In genomic region chr4:47503045-47503444, GRCm38 (mm10) we compare ENCODE assay signal across 10 mouse cellular contexts. TPM values are rescaled to one million over a fixed set of nuclear protein-coding genes. Genes with fewer than 3 reads are reported as not detected.
DNase-seq lines count a peak whose midpoint lies in the region; ATAC-seq and TF ChIP-seq lines count a peak whose summit lies in the region.
"Had no signal": no experiment of that assay in that cellular context is flagged by ENCODE, and none has a peak within 500 bp of the region (broad histone marks: within the 10 kb centered on the region; RNA-seq: fewer than 3 reads in every experiment).

No protein-coding gene starts in this region.

- no peak for TF ChIP-seq CTCF in midbrain, postnatal 0 days (IDR thresholded peaks at IDR 0.05)

- H3K4me1 ChIP-seq in heart, embryonic 11.5 days (ENCODE audit: control insufficient read depth, insufficient read depth, low read length): 0 out of 2 replicates have a peak, but pooled peaks cover 4% of the 10 kb centered on the region
- no peaks in the 10 kb centered on the region for H3K4me1 ChIP-seq in hindbrain, embryonic 14.5 days (replicated peaks; ENCODE audit: control insufficient read depth, insufficient read depth, low read length)
- 0 out of 2 replicates have a peak, but pooled peaks cover 1% of the 10 kb centered on the region for H3K4me1 ChIP-seq in hindbrain, embryonic 13.5 days (replicated peaks)
- peaks cover 3% of the 10 kb centered on the region; the same call in 1 of the 2 replicates for H3K4me1 ChIP-seq in neural tube, embryonic 15.5 days
- no peaks in the 10 kb centered on the region for H3K4me1 ChIP-seq in midbrain, postnatal 0 days (ENCODE audit: insufficient read depth, low read length)
- H3K4me1 ChIP-seq: forebrain, embryonic 13.5 days had no signal

- H3K36me3 ChIP-seq in heart, embryonic 11.5 days (ENCODE audit: control insufficient read depth, insufficient read depth, low read length): no peaks in the 10 kb centered on the region
- no peaks in the 10 kb centered on the region for H3K36me3 ChIP-seq in hindbrain, embryonic 14.5 days (replicated peaks; ENCODE audit: control insufficient read depth, insufficient read depth)
- H3K36me3 ChIP-seq in hindbrain, embryonic 13.5 days: no peaks in the 10 kb centered on the region
- no peaks in the 10 kb centered on the region for H3K36me3 ChIP-seq in neural tube, embryonic 15.5 days
- no peaks in the 10 kb centered on the region for H3K36me3 ChIP-seq in midbrain, postnatal 0 days (ENCODE audit: insufficient read depth, low read length)
- H3K36me3 ChIP-seq: kidney, embryonic 15.5 days had no signal

- no peak for ATAC-seq in heart, embryonic 11.5 days (replicated peaks; ENCODE audit: insufficient number of reproducible peaks, low FRiP score, low TSS enrichment)
- ATAC-seq in hindbrain, embryonic 14.5 days (ENCODE audit: low FRiP score): no peak
- ATAC-seq in hindbrain, embryonic 13.5 days (ENCODE audit: low FRiP score): no peak
- no peak for ATAC-seq in neural tube, embryonic 15.5 days (ENCODE audit: low FRiP score)
- no peak for ATAC-seq in midbrain, postnatal 0 days (ENCODE audit: low FRiP score)

- H3K9ac ChIP-seq in heart, embryonic 11.5 days (ENCODE audit: low read depth, low read length): no peak overlapping the region
- H3K9ac ChIP-seq in hindbrain, embryonic 14.5 days: no peak overlapping the region
- no peak overlapping the region for H3K9ac ChIP-seq in hindbrain, embryonic 13.5 days
- no peak overlapping the region for H3K9ac ChIP-seq in neural tube, embryonic 15.5 days (replicated peaks)
- no peak overlapping the region for H3K9ac ChIP-seq in midbrain, postnatal 0 days (replicated peaks; ENCODE audit: low read length, poor library complexity, severe bottlenecking)
- H3K9ac ChIP-seq: forebrain, embryonic 13.5 days; kidney, embryonic 15.5 days had no signal

- 74% methylated on average over 6 of the region's 6 CpGs for WGBS in heart, embryonic 11.5 days (ENCODE audit: insufficient replicate concordance)
- 86% methylated on average over 6 of the region's 6 CpGs for WGBS in hindbrain, embryonic 14.5 days
- WGBS in hindbrain, embryonic 13.5 days: 79% methylated on average over 6 of the region's 6 CpGs
- 83% methylated on average over 6 of the region's 6 CpGs for WGBS in neural tube, embryonic 15.5 days
- 77% methylated on average over 6 of the region's 6 CpGs for WGBS in midbrain, postnatal 0 days

- no peaks in the 10 kb centered on the region for H3K9me3 ChIP-seq in heart, embryonic 11.5 days (replicated peaks; ENCODE audit: control insufficient read depth, low read length)
- H3K9me3 ChIP-seq in hindbrain, embryonic 14.5 days (ENCODE audit: control insufficient read depth, low read length): no peaks in the 10 kb centered on the region
- H3K9me3 ChIP-seq in hindbrain, embryonic 13.5 days: no peaks in the 10 kb centered on the region
- no peaks in the 10 kb centered on the region for H3K9me3 ChIP-seq in neural tube, embryonic 15.5 days (replicated peaks)
- H3K9me3 ChIP-seq in midbrain, postnatal 0 days (ENCODE audit: low read length): no peaks in the 10 kb centered on the region
- H3K9me3 ChIP-seq: forebrain, embryonic 13.5 days; kidney, embryonic 15.5 days had no signal

- H3K4me3 ChIP-seq in heart, embryonic 11.5 days (ENCODE audit: low read depth, low read length): no peak overlapping the region
- no peak overlapping the region for H3K4me3 ChIP-seq in hindbrain, embryonic 14.5 days (replicated peaks; ENCODE audit: low read length)
- no peak overlapping the region for H3K4me3 ChIP-seq in hindbrain, embryonic 13.5 days
- no peak overlapping the region for H3K4me3 ChIP-seq in neural tube, embryonic 15.5 days (replicated peaks)
- no peak overlapping the region for H3K4me3 ChIP-seq in midbrain, postnatal 0 days (ENCODE audit: low read depth, low read length)
- H3K4me3 ChIP-seq: forebrain, embryonic 13.5 days; kidney, embryonic 15.5 days had no signal

- H3K27ac ChIP-seq in heart, embryonic 11.5 days (ENCODE audit: low read depth, low read length): no peak overlapping the region
- no peak overlapping the region for H3K27ac ChIP-seq in hindbrain, embryonic 14.5 days
- no peak overlapping the region for H3K27ac ChIP-seq in hindbrain, embryonic 13.5 days
- H3K27ac ChIP-seq in neural tube, embryonic 15.5 days (replicated peaks): no peak overlapping the region
- no peak overlapping the region for H3K27ac ChIP-seq in midbrain, postnatal 0 days (ENCODE audit: low read depth, low read length)
- H3K27ac ChIP-seq: forebrain, embryonic 13.5 days; kidney, embryonic 15.5 days had no signal

- H3K4me2 ChIP-seq in heart, embryonic 11.5 days: 0 out of 2 replicates have a peak overlapping the region, but pooled peaks have one; percentile 17
- H3K4me2 ChIP-seq in hindbrain, embryonic 14.5 days (replicated peaks): no peak overlapping the region
- H3K4me2 ChIP-seq in hindbrain, embryonic 13.5 days: no peak overlapping the region
- peak overlapping the region; percentile 25; the same call in 1 of the 2 replicates for H3K4me2 ChIP-seq in neural tube, embryonic 15.5 days
- H3K4me2 ChIP-seq in midbrain, postnatal 0 days (ENCODE audit: low read depth, low read length, poor library complexity, severe bottlenecking): no peak overlapping the region
- H3K4me2 ChIP-seq: forebrain, embryonic 13.5 days; kidney, embryonic 15.5 days had no signal

- no peaks in the 10 kb centered on the region for H3K27me3 ChIP-seq in heart, embryonic 11.5 days (ENCODE audit: control insufficient read depth, insufficient read depth, low read length)
- H3K27me3 ChIP-seq in hindbrain, embryonic 14.5 days (ENCODE audit: control insufficient read depth, insufficient read depth, low read length): no peaks in the 10 kb centered on the region
- H3K27me3 ChIP-seq in hindbrain, embryonic 13.5 days: no peaks in the 10 kb centered on the region
- H3K27me3 ChIP-seq in neural tube, embryonic 15.5 days (replicated peaks): no peaks in the 10 kb centered on the region
- H3K27me3 ChIP-seq in midbrain, postnatal 0 days (ENCODE audit: insufficient read depth, low read length): no peaks in the 10 kb centered on the region
- H3K27me3 ChIP-seq: forebrain, embryonic 13.5 days; kidney, embryonic 15.5 days had no signal

- DNase-seq in heart, adult 8-10 months (ENCODE audit: low spot score): no peak
- peak; percentile 56 for DNase-seq in hindbrain, embryonic 14.5 days (ENCODE audit: low spot score)
- no peak for DNase-seq in neural tube, embryonic 10.5 days (ENCODE audit: extremely low spot score, low spot score)
- DNase-seq in midbrain, postnatal 0 days (ENCODE audit: low spot score): peak; percentile 26
- no peak for DNase-seq in natural killer cell, adult 2 months (ENCODE audit: low spot score in 2 of 2)

RNA-seq across cellular contexts. Expression of gene Sec61b, which starts 28.6 kb away (rescaled TPM):
- 201 and 211 TPM in 2 replicates for polyA plus RNA-seq in heart, embryonic 11.5 days (2014; fragmentation: Nextera tagmentation; extraction: Ambion mirVana)
- total RNA-seq in heart, adult 8-10 months (2022): 10 to 100 TPM; 19.1 to 25.0 (median 19.2) TPM
- 247 and 266 TPM in 2 replicates for polyA plus RNA-seq in hindbrain, embryonic 14.5 days (2014; fragmentation: Nextera tagmentation; extraction: Ambion mirVana)
- 296 and 305 TPM in 2 replicates for polyA plus RNA-seq in hindbrain, embryonic 13.5 days (2015; fragmentation: Nextera tagmentation; extraction: Ambion mirVana)
- 272 and 296 TPM in 2 replicates for polyA plus RNA-seq in neural tube, embryonic 15.5 days (2015; fragmentation: Nextera tagmentation; extraction: Ambion mirVana)
- 204 and 228 TPM in 2 replicates for total RNA-seq in midbrain, postnatal 0 days (2014; rRNA removed)
- 262 and 263 TPM in 2 replicates for polyA plus RNA-seq in midbrain, postnatal 0 days (2015; fragmentation: Nextera tagmentation; extraction: Ambion mirVana)

RNA-seq across cellular contexts. Expression of gene Alg2, which starts 28.9 kb away (rescaled TPM):
- polyA plus RNA-seq in heart, embryonic 11.5 days (2014; fragmentation: Nextera tagmentation; extraction: Ambion mirVana): 34.6 and 37.7 TPM in 2 replicates
- 1 to 10 TPM; 5.5 to 6.7 (median 5.7) TPM for total RNA-seq in heart, adult 8-10 months (2022)
- 370 and 390 TPM in 2 replicates for polyA plus RNA-seq in hindbrain, embryonic 14.5 days (2014; fragmentation: Nextera tagmentation; extraction: Ambion mirVana)
- 299 and 310 TPM in 2 replicates for polyA plus RNA-seq in hindbrain, embryonic 13.5 days (2015; fragmentation: Nextera tagmentation; extraction: Ambion mirVana)
- polyA plus RNA-seq in neural tube, embryonic 15.5 days (2015; fragmentation: Nextera tagmentation; extraction: Ambion mirVana): 310 and 364 TPM in 2 replicates
- total RNA-seq in midbrain, postnatal 0 days (2014; rRNA removed): 259 and 292 TPM in 2 replicates
- polyA plus RNA-seq in midbrain, postnatal 0 days (2015; fragmentation: Nextera tagmentation; extraction: Ambion mirVana): 338 and 344 TPM in 2 replicates

Comparison
In these comparisons a context has a peak if more than half of its experiments do, and no peak if none do; other contexts are left out.
1. H3K4me2 ChIP-seq: peak in heart, embryonic 11.5 days (single experiment) and neural tube, embryonic 15.5 days (single experiment); none in hindbrain, embryonic 14.5 days (single experiment), hindbrain, embryonic 13.5 days (single experiment) and midbrain, postnatal 0 days (single experiment).
2. DNase-seq: peak in hindbrain, embryonic 14.5 days (single experiment) and midbrain, postnatal 0 days (single experiment); none in heart, adult 8-10 months (single experiment), neural tube, embryonic 10.5 days (single experiment) and natural killer cell, adult 2 months (0 of 2).